Mouse (Mus musculus): ENCODE measurements around the gene Cd59a. TPM values are rescaled to one million over a fixed set of nuclear protein-coding genes. Genes with fewer than 3 reads are reported as not detected.
A peak's percentile ranks its signal among the peaks of the same experiment; 100 is the strongest.
"Not testable (repeated sequence)": the region's sequence is repeated elsewhere in the genome, so short reads cannot be mapped to it uniquely, and the experiment has no call there.

Gene Cd59a
- polyA plus RNA-seq, 1 experiment from 2014 or later = 32.6 TPM

DNA sequence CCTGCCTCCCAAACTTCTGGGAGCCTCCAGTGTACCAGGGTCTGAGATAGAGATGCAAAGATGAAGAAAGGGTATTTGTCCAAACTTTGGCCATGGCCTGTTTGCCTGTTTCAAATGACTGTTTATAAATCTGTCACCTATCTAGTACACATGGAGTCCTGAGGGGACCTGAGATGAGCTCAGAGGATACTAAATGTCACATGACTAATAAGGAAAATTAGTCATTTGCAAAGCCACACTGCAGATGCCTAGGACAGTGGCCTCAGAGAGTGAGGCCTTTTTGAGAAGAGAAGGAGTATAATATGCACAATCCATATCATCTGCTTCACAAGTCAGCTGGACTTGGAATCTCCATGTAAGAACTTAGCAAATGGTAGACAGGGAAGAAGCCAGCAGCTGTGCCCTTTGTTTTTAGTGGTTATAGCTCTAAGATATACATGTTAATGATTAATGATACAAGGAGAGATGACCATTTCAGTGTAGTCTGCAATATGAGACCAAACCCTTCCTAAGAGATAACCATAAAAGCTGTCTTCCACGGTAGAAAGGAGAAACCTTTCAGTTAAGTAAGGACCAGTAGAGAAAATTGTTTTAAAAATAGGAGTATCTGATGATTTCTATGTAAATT, 15.7 kb downstream of the Cd59a start:
- WGBS = no CpG with 5 or more reads among the region's 1 CpGs
- H3K4me2 ChIP-seq (replicated peaks; ENCODE audit: low read depth, low read length); H3K27me3 ChIP-seq (ENCODE audit: control insufficient read depth, insufficient read depth, low read length); H3K4me3 ChIP-seq (ENCODE audit: low read depth, low read length); H3K27ac ChIP-seq (ENCODE audit: low read length); H3K4me1 ChIP-seq (ENCODE audit: control insufficient read depth, insufficient read depth, low read length); ATAC-seq (ENCODE audit: insufficient number of reproducible peaks, insufficient read depth, low FRiP score, low read depth); H3K9ac ChIP-seq (replicated peaks; ENCODE audit: low read depth, low read length); H3K9me3 ChIP-seq (ENCODE audit: control insufficient read depth, low read depth, low read length); H3K36me3 ChIP-seq (ENCODE audit: control insufficient read depth, insufficient read depth, low read length): not testable (repeated sequence)

GRCm38 (mm10) chr2:104113563-104113962, 18.0 kb downstream of the Cd59a start:
- H3K9me3 ChIP-seq (ENCODE audit: control insufficient read depth, low read depth, low read length); ATAC-seq (ENCODE audit: insufficient number of reproducible peaks, insufficient read depth, low FRiP score, low read depth); H3K9ac ChIP-seq (replicated peaks; ENCODE audit: low read depth, low read length); H3K4me3 ChIP-seq (ENCODE audit: low read depth, low read length); H3K36me3 ChIP-seq (ENCODE audit: control insufficient read depth, insufficient read depth, low read length); H3K27me3 ChIP-seq (ENCODE audit: control insufficient read depth, insufficient read depth, low read length); H3K4me1 ChIP-seq (ENCODE audit: control insufficient read depth, insufficient read depth, low read length); H3K4me2 ChIP-seq (replicated peaks; ENCODE audit: low read depth, low read length); H3K27ac ChIP-seq (ENCODE audit: low read length): not testable (repeated sequence)

GRCm38 (mm10) chr2:104114898-104115297, 19.3 kb downstream of the Cd59a start:
- 78% methylated on average over 3 of the region's 3 CpGs for WGBS
- Histone ChIP-seq H3K4me3 (ENCODE audit: low read depth, low read length) (no peak overlapping the region), H3K4me2 (replicated peaks; ENCODE audit: low read depth, low read length) (no peak overlapping the region), H3K27ac (ENCODE audit: low read length) (no peak overlapping the region), H3K9ac (replicated peaks; ENCODE audit: low read depth, low read length) (no peak overlapping the region), H3K36me3 (ENCODE audit: control insufficient read depth, insufficient read depth, low read length) (no peaks in the 10 kb centered on the region), H3K27me3 (ENCODE audit: control insufficient read depth, insufficient read depth, low read length) (no peaks in the 10 kb centered on the region), H3K9me3 (ENCODE audit: control insufficient read depth, low read depth, low read length) (no peaks in the 10 kb centered on the region), H3K4me1 (ENCODE audit: control insufficient read depth, insufficient read depth, low read length) (no peaks in the 10 kb centered on the region)
- no peak for ATAC-seq (ENCODE audit: insufficient number of reproducible peaks, insufficient read depth, low FRiP score, low read depth)

GRCm38 (mm10) chr2:104117173-104117572, 21.6 kb downstream of the Cd59a start:
- H3K27me3 ChIP-seq (ENCODE audit: control insufficient read depth, insufficient read depth, low read length); H3K4me1 ChIP-seq (ENCODE audit: control insufficient read depth, insufficient read depth, low read length); H3K27ac ChIP-seq (ENCODE audit: low read length); ATAC-seq (ENCODE audit: insufficient number of reproducible peaks, insufficient read depth, low FRiP score, low read depth); H3K36me3 ChIP-seq (ENCODE audit: control insufficient read depth, insufficient read depth, low read length); H3K4me3 ChIP-seq (ENCODE audit: low read depth, low read length); H3K9me3 ChIP-seq (ENCODE audit: control insufficient read depth, low read depth, low read length); H3K4me2 ChIP-seq (replicated peaks; ENCODE audit: low read depth, low read length); H3K9ac ChIP-seq (replicated peaks; ENCODE audit: low read depth, low read length): not testable (repeated sequence)

DNA sequence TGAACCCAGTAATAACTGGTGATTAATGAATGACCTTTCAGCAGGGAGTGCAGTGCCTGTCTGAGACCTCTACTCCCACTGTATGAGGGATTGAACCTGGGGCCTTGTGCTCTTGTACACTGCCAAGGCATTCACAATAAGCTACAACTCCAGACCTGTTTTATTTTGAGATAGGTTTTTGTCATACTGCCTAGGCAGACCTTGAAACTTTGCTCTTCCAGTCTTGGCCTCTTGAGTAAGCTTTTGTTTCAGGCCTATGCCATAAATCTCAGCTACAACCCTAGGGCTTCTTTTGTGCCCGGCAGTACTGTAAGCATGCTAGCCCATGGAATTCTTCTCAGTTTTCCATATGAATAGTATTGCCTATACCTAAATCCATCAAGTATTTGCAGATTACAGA, 23.5 kb downstream of the Cd59a start:
- no peak overlapping the region for H3K27ac ChIP-seq (ENCODE audit: low read length)
- no peak for ATAC-seq (ENCODE audit: insufficient number of reproducible peaks, insufficient read depth, low FRiP score, low read depth)
- 57% methylated on average over 1 of the region's 1 CpGs for WGBS

DNA sequence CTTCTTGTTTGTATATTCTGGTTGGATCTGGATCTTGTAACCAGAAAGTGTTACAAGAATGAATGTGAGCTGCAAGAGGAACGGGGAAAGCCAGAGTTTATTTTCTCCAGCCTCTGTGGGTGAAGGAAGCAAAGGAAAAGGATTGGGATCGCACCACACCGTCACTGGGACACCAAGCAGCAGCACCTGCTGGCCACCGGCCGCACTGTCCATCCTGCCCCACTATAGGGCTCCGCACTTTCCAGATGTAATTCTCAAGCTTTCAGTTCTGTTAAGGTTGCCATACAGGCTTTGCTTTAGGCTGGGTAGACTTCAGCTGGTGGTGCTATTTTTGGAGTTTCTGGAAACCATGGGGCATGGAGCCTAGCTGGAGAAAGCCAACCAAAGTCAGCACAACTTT, 24.7 kb downstream of the Cd59a start:
- no peak overlapping the region for H3K4me3 ChIP-seq (ENCODE audit: low read depth, low read length)
- H3K27ac ChIP-seq (ENCODE audit: low read length) = no peak overlapping the region
- no peak for ATAC-seq (ENCODE audit: insufficient number of reproducible peaks, insufficient read depth, low FRiP score, low read depth)
- WGBS = 49% methylated on average over 6 of the region's 6 CpGs
- H3K4me1 ChIP-seq (ENCODE audit: control insufficient read depth, insufficient read depth, low read length) = peaks cover 6% of the 10 kb centered on the region; the same call in 1 of the 2 replicates
- no peak overlapping the region for H3K4me2 ChIP-seq (replicated peaks; ENCODE audit: low read depth, low read length)
- no peaks in the 10 kb centered on the region for H3K9me3 ChIP-seq (ENCODE audit: control insufficient read depth, low read depth, low read length)
- no peaks in the 10 kb centered on the region for H3K27me3 ChIP-seq (ENCODE audit: control insufficient read depth, insufficient read depth, low read length)
- H3K36me3 ChIP-seq (ENCODE audit: control insufficient read depth, insufficient read depth, low read length) = no peaks in the 10 kb centered on the region
- H3K9ac ChIP-seq (replicated peaks; ENCODE audit: low read depth, low read length) = no peak overlapping the region

More for the DNA sequence above, 23.5 kb downstream of the Cd59a start:
- Histone ChIP-seq H3K4me2 (replicated peaks; ENCODE audit: low read depth, low read length) (no peak overlapping the region), H3K27me3 (ENCODE audit: control insufficient read depth, insufficient read depth, low read length) (no peaks in the 10 kb centered on the region), H3K9ac (replicated peaks; ENCODE audit: low read depth, low read length) (no peak overlapping the region), H3K4me1 (ENCODE audit: control insufficient read depth, insufficient read depth, low read length) (peaks cover 6% of the 10 kb centered on the region; the same call in 1 of the 2 replicates), H3K36me3 (ENCODE audit: control insufficient read depth, insufficient read depth, low read length) (no peaks in the 10 kb centered on the region), H3K9me3 (ENCODE audit: control insufficient read depth, low read depth, low read length) (no peaks in the 10 kb centered on the region), H3K4me3 (ENCODE audit: low read depth, low read length) (no peak overlapping the region)

DNA sequence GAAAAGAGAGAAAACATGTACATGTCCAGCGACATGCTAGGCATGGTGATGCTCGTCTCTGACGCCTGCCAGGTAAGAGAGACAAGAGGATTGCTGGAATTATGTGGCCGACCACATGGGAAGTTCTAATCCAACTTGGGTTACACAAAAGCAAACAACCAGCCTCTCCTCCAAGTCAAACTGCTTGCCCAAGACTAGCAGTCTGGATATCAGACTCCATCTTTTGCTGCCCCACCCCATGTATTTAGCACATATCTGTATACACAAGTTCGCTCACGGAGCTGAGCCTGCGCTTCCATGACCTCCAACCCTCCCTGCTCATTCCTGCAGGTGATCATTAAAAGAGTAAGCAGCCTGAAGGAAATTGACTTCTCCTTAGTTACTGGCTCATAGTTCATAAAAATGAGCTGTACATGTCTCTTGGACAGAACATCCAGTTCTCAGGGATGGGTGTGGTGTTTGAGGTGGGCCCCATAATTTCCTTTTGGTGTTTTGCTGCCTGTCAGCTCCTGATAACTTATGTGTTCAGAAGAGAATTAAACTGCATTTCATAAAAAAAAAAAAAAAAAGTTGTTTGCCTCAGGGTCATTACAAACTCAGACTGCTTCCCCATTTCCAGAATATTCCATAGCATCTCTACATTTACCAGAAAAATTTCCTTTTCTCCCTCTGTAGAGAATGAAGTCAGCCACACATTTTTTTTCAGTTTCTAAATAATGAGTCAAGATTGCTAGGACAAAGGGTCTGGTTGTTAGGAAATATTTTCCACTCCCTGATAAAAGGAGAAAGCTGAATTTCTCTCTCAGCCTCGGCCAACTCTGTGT, 26.3 kb downstream of the Cd59a start:
- Histone ChIP-seq H3K4me1 (ENCODE audit: control insufficient read depth, insufficient read depth, low read length) (peaks cover 6% of the 10 kb centered on the region; the same call in 1 of the 2 replicates), H3K36me3 (ENCODE audit: control insufficient read depth, insufficient read depth, low read length) (no peaks in the 10 kb centered on the region), H3K9me3 (ENCODE audit: control insufficient read depth, low read depth, low read length) (no peaks in the 10 kb centered on the region), H3K4me2 (replicated peaks; ENCODE audit: low read depth, low read length) (peak overlapping the region; percentile 94), H3K9ac (replicated peaks; ENCODE audit: low read depth, low read length) (no peak overlapping the region), H3K27me3 (ENCODE audit: control insufficient read depth, insufficient read depth, low read length) (no peaks in the 10 kb centered on the region), H3K27ac (ENCODE audit: low read length) (0 out of 2 replicates have a peak overlapping the region, but pooled peaks have one; percentile 7), H3K4me3 (ENCODE audit: low read depth, low read length) (peak overlapping the region; percentile 67)
- ATAC-seq (ENCODE audit: insufficient number of reproducible peaks, insufficient read depth, low FRiP score, low read depth) = no peak
- 63% methylated on average over 8 of the region's 8 CpGs for WGBS

- H3K9me3 ChIP-seq (ENCODE audit: control insufficient read depth, low read depth, low read length) = no peaks in the 10 kb centered on the region
- H3K9ac ChIP-seq (replicated peaks; ENCODE audit: low read depth, low read length) = peak within 1 kb of the TSS; percentile 79
- H3K27ac ChIP-seq (ENCODE audit: low read length) = peak within 1 kb of the TSS; percentile 7; the same call in 1 of the 2 replicates
- H3K27me3 ChIP-seq (ENCODE audit: control insufficient read depth, insufficient read depth, low read length) = no peaks in the 10 kb centered on the region
- peak; percentile 94 for ATAC-seq (ENCODE audit: insufficient number of reproducible peaks, insufficient read depth, low FRiP score, low read depth)
- no peaks in the 10 kb centered on the region for H3K36me3 ChIP-seq (ENCODE audit: control insufficient read depth, insufficient read depth, low read length)
- WGBS = under 1% methylated on average over 63 of the region's 74 CpGs
- H3K4me2 ChIP-seq (replicated peaks; ENCODE audit: low read depth, low read length) = peak within 1 kb of the TSS; percentile 94
- peaks cover 6% of the 10 kb centered on the region; the same call in 1 of the 2 replicates for H3K4me1 ChIP-seq (ENCODE audit: control insufficient read depth, insufficient read depth, low read length)
- peak within 1 kb of the TSS; percentile 67 for H3K4me3 ChIP-seq (ENCODE audit: low read depth, low read length)
These were observed 27.1 kb downstream of the Cd59a start, which contains the start of gene A930018P22Rik for GRCm38 (mm10) chr2:104122505-104123378. Gene A930018P22Rik (plus strand): TSS chr2:104122769.
